Mouse (Mus musculus): ENCODE results near the gene Zfp61.

Zfp61 gene

DNA sequence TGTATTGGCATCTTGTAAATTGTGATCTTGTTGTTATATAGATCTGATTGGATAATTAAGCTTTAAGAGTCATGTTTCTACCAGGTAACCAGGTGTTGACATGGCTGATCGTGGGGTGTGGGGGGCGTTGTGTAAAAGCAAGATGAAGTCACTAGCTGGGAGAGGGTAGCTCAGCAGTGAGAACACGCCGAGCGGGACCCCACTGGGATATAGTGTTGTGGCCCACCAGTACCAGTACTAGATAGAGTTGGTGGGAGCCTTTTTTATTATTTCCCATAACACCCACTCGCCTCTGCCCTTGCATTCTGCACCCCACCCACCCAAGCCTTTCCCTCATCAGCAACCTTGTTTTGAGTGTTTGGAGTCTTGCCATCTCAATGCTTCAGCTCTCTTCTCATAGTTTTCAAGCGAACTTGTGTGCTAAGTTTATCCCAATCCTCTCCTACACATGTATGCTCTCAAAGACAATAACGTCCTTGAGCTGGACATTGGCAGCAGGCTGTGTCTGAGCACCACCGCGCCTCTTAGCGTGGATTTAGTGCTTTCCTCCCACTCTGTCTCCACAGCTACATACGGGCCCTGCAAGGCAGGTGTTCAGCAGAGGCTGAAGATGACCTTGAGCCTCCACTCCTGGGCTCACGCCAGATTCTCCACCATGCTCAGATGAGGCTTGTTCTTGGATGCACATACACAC, 41.6 kb downstream of the Zfp61 start:
- no peak for DNase-seq (ENCODE audit: low spot score)

DNA sequence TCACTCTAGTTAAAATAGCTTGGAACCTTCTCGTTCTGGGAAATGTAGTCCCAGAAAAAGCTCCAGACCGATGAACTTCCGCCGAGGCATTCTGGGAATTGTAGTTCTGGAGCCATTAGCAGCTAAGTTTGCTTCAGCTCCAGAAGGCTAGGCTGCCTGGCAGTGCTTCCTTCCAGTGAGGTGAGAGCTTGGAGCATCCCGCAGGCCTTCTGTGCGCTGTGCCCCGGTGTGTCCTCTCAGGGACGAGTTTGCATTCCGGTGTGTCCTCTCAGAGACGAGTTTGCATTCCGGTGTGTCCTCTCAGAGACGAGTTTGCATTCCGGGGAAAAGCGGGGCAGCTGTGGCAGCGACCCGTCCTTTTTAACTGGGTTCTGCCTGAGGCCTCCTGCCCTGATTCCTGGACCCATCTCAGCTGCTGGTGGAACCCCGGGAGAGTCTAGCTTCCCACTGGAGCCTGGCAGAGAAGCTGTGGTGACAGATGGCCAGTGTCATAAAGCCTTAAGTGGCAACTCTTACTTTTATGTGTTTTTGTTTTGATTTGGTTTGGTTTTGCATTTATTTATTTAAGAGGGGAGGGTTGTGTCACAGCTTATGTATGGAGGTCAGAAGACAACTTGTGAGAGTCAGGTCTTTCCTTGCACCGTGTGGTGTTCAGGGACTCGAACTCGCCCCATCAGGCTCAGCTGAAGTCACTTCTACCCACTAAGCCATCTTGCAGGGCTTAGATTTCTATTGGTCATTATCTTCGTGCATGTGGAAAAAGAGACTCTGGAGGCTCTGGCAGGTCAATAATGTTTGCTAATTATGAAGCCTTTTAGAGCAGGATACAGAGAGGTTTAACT, 46.2 kb downstream of the Zfp61 start, which contains the start of gene Zfp108:
TSS of gene Zfp108 (plus strand) at position 162 of the 842 bp plus-strand sequence.
- DNase-seq (ENCODE audit: low spot score): no peak

DNA sequence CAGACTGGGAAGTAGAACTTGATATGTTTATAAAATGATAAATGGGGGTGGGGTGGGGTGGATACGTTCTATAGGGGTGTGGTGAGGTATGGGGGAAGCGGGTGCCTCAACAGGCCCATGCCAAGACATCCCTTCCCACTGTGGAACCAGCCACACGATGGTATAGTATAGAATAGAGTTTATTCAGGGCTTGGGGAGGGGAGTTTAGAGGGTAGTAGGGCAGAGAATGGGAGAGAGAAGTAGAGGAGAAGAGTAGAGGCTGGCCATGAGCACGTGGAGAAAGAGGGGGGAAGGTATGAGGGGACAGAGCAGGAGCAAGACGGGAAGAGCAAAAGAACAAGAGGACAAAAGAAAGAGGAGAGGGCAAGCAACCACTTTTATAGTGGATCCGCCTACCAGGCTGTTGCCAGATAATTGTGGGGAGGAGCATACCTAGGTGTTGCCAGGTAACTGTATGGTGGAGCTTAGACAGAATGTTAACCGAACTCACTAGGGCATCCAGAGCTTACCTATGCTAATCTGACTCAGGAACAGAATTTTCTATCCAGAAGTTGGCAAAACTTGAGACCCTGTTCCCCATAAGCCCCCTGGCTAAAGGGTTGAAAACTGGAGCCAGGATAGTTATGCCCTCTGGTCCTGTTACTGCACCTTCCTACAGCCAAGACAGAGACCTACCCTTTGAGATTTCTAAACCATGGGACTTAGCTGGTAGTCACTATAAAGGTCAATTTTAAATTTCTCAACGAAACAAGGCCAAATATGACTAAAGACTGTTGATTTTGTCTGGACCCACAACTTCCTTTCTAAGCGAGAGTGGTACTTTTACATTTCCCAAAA, 47.0 kb downstream of the Zfp61 start:
- no peak for DNase-seq (ENCODE audit: low spot score)

All from urinary bladder, postnatal 10 days (tissue).